Mouse (Mus musculus) kidney, postnatal 36 days (tissue): ENCODE results near the gene Xkr7.
A peak's percentile ranks its signal among the peaks of the same experiment; 100 is the strongest.

Source experiments
- DNase-seq, 2 experiments: peaks; one replicate each; pipeline ENCODE4 v3.0.0; 2021 to 2022; ENCODE audit warnings: mixed read lengths in 2 of 2

Xkr7 gene

GRCm38 (mm10) chr2:153074651-153075050, 43.0 kb downstream of the Xkr7 start:
- no peak for DNase-seq

GRCm38 (mm10) chr2:153075961-153076360, 44.3 kb downstream of the Xkr7 start:
- no peak for DNase-seq

GRCm38 (mm10) chr2:153080841-153081523, 49.3 kb downstream of the Xkr7 start:
- DNase-seq, result peak; percentile 83 to 90

- peak; percentile 62 to 65 for DNase-seq
Measured at GRCm38 (mm10) chr2:153081866-153082265, 50.2 kb downstream of the Xkr7 start.

- no peak for DNase-seq
Measured at GRCm38 (mm10) chr2:153083275-153083674, 51.6 kb downstream of the Xkr7 start.

- DNase-seq, result no peak
Measured at GRCm38 (mm10) chr2:153083824-153084223, 52.2 kb downstream of the Xkr7 start.

GRCm38 (mm10) chr2:153084261-153084976, 52.8 kb downstream of the Xkr7 start:
- peak; percentile 38 to 45 for DNase-seq

GRCm38 (mm10) chr2:153085556-153085955, 53.9 kb downstream of the Xkr7 start:
- DNase-seq, result no peak

GRCm38 (mm10) chr2:153086166-153086565, 54.5 kb downstream of the Xkr7 start:
- no peak for DNase-seq

- DNase-seq, result no peak
Measured at GRCm38 (mm10) chr2:153087091-153087490, 55.4 kb downstream of the Xkr7 start.

GRCm38 (mm10) chr2:153089316-153089715, 57.7 kb downstream of the Xkr7 start:
- DNase-seq, result no peak

GRCm38 (mm10) chr2:153090551-153091165, 59.0 kb downstream of the Xkr7 start:
- DNase-seq, result peak in 1 of 2 experiments; percentile 34
